Mouse (Mus musculus) intestine, postnatal 0 days (tissue): ENCODE data around the gene Fgfr2. TPM values are rescaled to one million over a fixed set of nuclear protein-coding genes. Genes with fewer than 3 reads are reported as not detected.

Source experiments
- ATAC-seq: fragments of 200-750 bp; cut with Nextera tagmentation; 2 replicates; pipeline ENCODE4 v1.8.0; 2017; ENCODE audit warnings: mild to moderate bottlenecking, moderate TSS enrichment, moderate library complexity
- H3K27ac ChIP-seq: fragments of 300-500 bp; sonication (generic); 2 replicates; pipeline ENCODE4 v1.5.1; 2014; ENCODE audit warnings: mild to moderate bottlenecking, low read depth, low read length, moderate library complexity
- H3K27me3 ChIP-seq: fragments of 300-500 bp; sonication (generic); replicated peaks from 2 replicates; pipeline ENCODE4 v1.6.1; 2014; ENCODE audit warnings: low read length, mixed read lengths; ENCODE audit not compliant: control insufficient read depth, insufficient read depth
- H3K36me3 ChIP-seq: fragments of 300-500 bp; sonication (generic); 2 replicates; pipeline ENCODE4 v1.6.1; 2014; ENCODE audit warnings: mild to moderate bottlenecking, moderate library complexity; ENCODE audit not compliant: control insufficient read depth, insufficient read depth
- H3K4me1 ChIP-seq: fragments of 300-500 bp; sonication (generic); replicated peaks from 2 replicates; pipeline ENCODE4 v1.6.1; 2014; ENCODE audit warnings: antibody characterized with exemption, low read length, mixed read lengths; ENCODE audit not compliant: control insufficient read depth, insufficient read depth
- H3K4me2 ChIP-seq: fragments of 300-500 bp; sonication (generic); replicated peaks from 2 replicates; pipeline ENCODE4 v1.6.1; 2014; ENCODE audit warnings: low read depth, mild to moderate bottlenecking, moderate library complexity
- H3K4me3 ChIP-seq: fragments of 300-500 bp; sonication (generic); 2 replicates; pipeline ENCODE4 v1.5.1; 2014; ENCODE audit warnings: low read depth, low read length
- H3K9ac ChIP-seq: fragments of 300-500 bp; sonication (generic); 2 replicates; pipeline ENCODE4 v1.6.1; 2014; ENCODE audit warnings: mild to moderate bottlenecking, low read depth, low read length
- H3K9me3 ChIP-seq: fragments of 300-500 bp; sonication (generic); 2 replicates; pipeline ENCODE4 v1.6.1; 2016; ENCODE audit warnings: mixed run types; ENCODE audit not compliant: control insufficient read depth
- CTCF ChIP-seq: sonication (generic); IDR thresholded peaks from 2 replicates; pipeline ENCODE4 v1.5.1; 2016; ENCODE audit warnings: low read depth, mild to moderate bottlenecking, control low read depth, antibody characterized with exemption, moderate library complexity
- WGBS: fragments of 180-500 bp; shearing (Covaris S2); extraction: QIAGEN DNeasy Blood & Tissue Kit; methylation state at CpG from one replicate; pipeline ENCODE4 v1.1.7; 2014; 5-methylcytosine and 5-hydroxymethylcytosine counted together
- polyA plus RNA-seq: library from polyadenylated mRNA; unstranded; fragments of >200 nt; fragmentation: Nextera tagmentation; extraction: Ambion mirVana; gene quantifications from 2 replicates; pipeline ENCODE4 v1.2.1, GENCODE M21; 2015

The Fgfr2 gene
- polyA plus RNA-seq, 1 experiment from 2014 or later: 29.5 TPM

- no peak for ATAC-seq
- H3K27ac ChIP-seq: no peak overlapping the region
- TF ChIP-seq CTCF: no peak
- no peaks in the 10 kb centered on the region for H3K9me3 ChIP-seq
- no peak overlapping the region for H3K4me2 ChIP-seq
- no peak overlapping the region for H3K4me3 ChIP-seq
- H3K36me3 ChIP-seq: peaks cover 40% of the 10 kb centered on the region
- H3K27me3 ChIP-seq: no peaks in the 10 kb centered on the region
- peaks cover 3% of the 10 kb centered on the region; the same call in 1 of the 2 replicates for H3K4me1 ChIP-seq
- no peak overlapping the region for H3K9ac ChIP-seq
- WGBS: 85% methylated on average over 5 of the region's 5 CpGs
Observed at GRCm38 (mm10) chr7:130167261-130167660, 2955.9 kb downstream of the Fgfr2 start.

GRCm38 (mm10) chr7:130166190-130166589 is 2957.0 kb downstream of the Fgfr2 start:
- no peak overlapping the region for H3K4me3 ChIP-seq
- WGBS: 69% methylated on average over 4 of the region's 4 CpGs
- no peak overlapping the region for H3K27ac ChIP-seq

GRCm38 (mm10) chr7:130165408-130165807 is 2957.7 kb downstream of the Fgfr2 start:
- Histone ChIP-seq H3K4me3 (no peak overlapping the region), H3K9me3 (no peaks in the 10 kb centered on the region), H3K9ac (no peak overlapping the region), H3K27me3 (no peaks in the 10 kb centered on the region), H3K27ac (peak overlapping the region; percentile 21; the same call in 1 of the 2 replicates), H3K4me2 (no peak overlapping the region), H3K36me3 (peaks cover 27% of the 10 kb centered on the region), H3K4me1 (peaks cover 3% of the 10 kb centered on the region; the same call in 1 of the 2 replicates)
- WGBS: 37% methylated on average over 3 of the region's 3 CpGs
- TF ChIP-seq CTCF: no peak
- ATAC-seq: no peak

More at GRCm38 (mm10) chr7:130166190-130166589, 2957.0 kb downstream of the Fgfr2 start:
- H3K4me1 ChIP-seq: peaks cover 3% of the 10 kb centered on the region; the same call in 1 of the 2 replicates
- H3K9me3 ChIP-seq: no peaks in the 10 kb centered on the region
- H3K36me3 ChIP-seq: peaks cover 29% of the 10 kb centered on the region
- no peak for TF ChIP-seq CTCF
- H3K27me3 ChIP-seq: no peaks in the 10 kb centered on the region
- H3K9ac ChIP-seq: no peak overlapping the region
- H3K4me2 ChIP-seq: no peak overlapping the region
- ATAC-seq: no peak

- no peaks in the 10 kb centered on the region for H3K27me3 ChIP-seq
- no peak overlapping the region for H3K27ac ChIP-seq
- H3K9ac ChIP-seq: no peak overlapping the region
- H3K4me2 ChIP-seq: no peak overlapping the region
- 0 out of 2 replicates have a peak, but pooled peaks cover 9% of the 10 kb centered on the region for H3K36me3 ChIP-seq
- H3K9me3 ChIP-seq: no peaks in the 10 kb centered on the region
- 70% methylated on average over 6 of the region's 6 CpGs for WGBS
- no peak for TF ChIP-seq CTCF
- no peak overlapping the region for H3K4me3 ChIP-seq
- ATAC-seq: no peak
- peaks cover 3% of the 10 kb centered on the region; the same call in 1 of the 2 replicates for H3K4me1 ChIP-seq
Observed at GRCm38 (mm10) chr7:130162718-130163117, 2960.4 kb downstream of the Fgfr2 start.

GRCm38 (mm10) chr7:130161581-130161980 is 2961.6 kb downstream of the Fgfr2 start:
- no peak for TF ChIP-seq CTCF
- WGBS: 65% methylated on average over 5 of the region's 5 CpGs
- ATAC-seq: no peak

GRCm38 (mm10) chr7:130158845-130159244 is 2964.3 kb downstream of the Fgfr2 start:
- no peaks in the 10 kb centered on the region for H3K9me3 ChIP-seq
- no peak for ATAC-seq
- no peaks in the 10 kb centered on the region for H3K36me3 ChIP-seq
- H3K4me3 ChIP-seq: no peak overlapping the region
- no peak overlapping the region for H3K9ac ChIP-seq
- no peaks in the 10 kb centered on the region for H3K27me3 ChIP-seq
- H3K4me1 ChIP-seq: no peaks in the 10 kb centered on the region
- 84% methylated on average over 3 of the region's 3 CpGs for WGBS
- TF ChIP-seq CTCF: no peak
- no peak overlapping the region for H3K4me2 ChIP-seq
- no peak overlapping the region for H3K27ac ChIP-seq

More at GRCm38 (mm10) chr7:130161581-130161980, 2961.6 kb downstream of the Fgfr2 start:
- Histone ChIP-seq H3K4me2 (no peak overlapping the region), H3K36me3 (no peaks in the 10 kb centered on the region), H3K27ac (no peak overlapping the region), H3K4me3 (no peak overlapping the region), H3K9ac (no peak overlapping the region), H3K9me3 (no peaks in the 10 kb centered on the region), H3K4me1 (peaks cover 3% of the 10 kb centered on the region; the same call in 1 of the 2 replicates), H3K27me3 (no peaks in the 10 kb centered on the region)
